Mouse (Mus musculus): ENCODE measurements around the gene Dmwd.

DNA sequence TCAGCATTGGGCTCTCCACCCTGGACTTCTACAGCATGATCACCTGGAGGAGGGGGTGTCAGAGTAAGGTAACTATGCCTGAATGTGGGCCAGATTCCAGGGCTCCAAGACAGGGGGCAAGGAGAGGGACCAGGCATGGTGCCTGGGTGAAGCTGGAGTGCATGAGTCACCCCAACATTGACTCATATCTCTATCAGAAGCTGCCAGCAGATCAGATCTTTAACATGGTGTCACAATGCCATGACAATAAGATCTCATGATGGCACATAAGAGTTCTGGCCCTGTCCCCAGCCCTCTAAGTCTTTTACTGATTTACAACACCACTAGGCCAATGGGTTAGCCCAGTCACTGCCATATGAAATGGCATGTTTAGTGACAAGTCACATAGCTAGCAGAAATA, 27.7 kb downstream of the Dmwd start:
- TF ChIP-seq POLR2A (IDR thresholded peaks at IDR 0.05; ENCODE audit: insufficient read depth, low read depth, low read length) (no peak), CTCF (IDR thresholded peaks at IDR 0.05) (no peak)
